Mouse (Mus musculus) embryonic facial prominence, embryonic 15.5 days (tissue): ENCODE results near the gene Dazl. TPM values are rescaled to one million over a fixed set of nuclear protein-coding genes. Genes with fewer than 3 reads are reported as not detected.
"Not testable (repeated sequence)": the region's sequence is repeated elsewhere in the genome, so short reads cannot be mapped to it uniquely, and the experiment has no call there.

ENCODE experiments used
- ATAC-seq: fragments of 200-750 bp; cut with Nextera tagmentation; 2 replicates; pipeline ENCODE4 v1.8.0; 2017; ENCODE audit warnings: low read depth, moderate TSS enrichment; ENCODE audit not compliant: insufficient number of reproducible peaks, low FRiP score, low TSS enrichment
- H3K27ac ChIP-seq: fragments of 300-500 bp; sonication (generic); replicated peaks from 2 replicates; pipeline ENCODE4 v1.5.1; 2015; ENCODE audit warnings: mild to moderate bottlenecking, inconsistent platforms
- H3K27me3 ChIP-seq: fragments of 300-500 bp; sonication (generic); 2 replicates; pipeline ENCODE4 v1.6.1; 2015; ENCODE audit warnings: inconsistent platforms
- H3K36me3 ChIP-seq: fragments of 300-500 bp; sonication (generic); 2 replicates; pipeline ENCODE4 v1.6.1; 2015; ENCODE audit warnings: mild to moderate bottlenecking, inconsistent platforms
- H3K4me1 ChIP-seq: fragments of 300-500 bp; sonication (generic); 2 replicates; pipeline ENCODE4 v1.6.1; 2015; ENCODE audit warnings: inconsistent platforms
- H3K4me2 ChIP-seq: fragments of 300-500 bp; sonication (generic); replicated peaks from 2 replicates; pipeline ENCODE4 v1.6.1; 2015; ENCODE audit warnings: mild to moderate bottlenecking, inconsistent platforms
- H3K4me3 ChIP-seq: fragments of 300-500 bp; sonication (generic); replicated peaks from 2 replicates; pipeline ENCODE4 v1.5.1; 2015; ENCODE audit warnings: mild to moderate bottlenecking, inconsistent platforms
- H3K9ac ChIP-seq: fragments of 300-500 bp; sonication (generic); 2 replicates; pipeline ENCODE4 v1.6.1; 2015; ENCODE audit warnings: inconsistent platforms
- H3K9me3 ChIP-seq: fragments of 300-500 bp; sonication (generic); replicated peaks from 2 replicates; pipeline ENCODE4 v1.6.1; 2016; ENCODE audit warnings: inconsistent platforms
- WGBS: fragments of 180-500 bp; shearing (Covaris S2); methylation state at CpG from one replicate; pipeline ENCODE4 v1.1.7; 2015; 5-methylcytosine and 5-hydroxymethylcytosine counted together
- polyA plus RNA-seq: library from polyadenylated mRNA; unstranded; fragments of >200 nt; fragmentation: Nextera tagmentation; extraction: Ambion mirVana; gene quantifications from 2 replicates; pipeline ENCODE4 v1.2.1, GENCODE M21; 2015

The Dazl gene
- polyA plus RNA-seq, 1 experiment from 2014 or later, result 0.28 TPM

DNA sequence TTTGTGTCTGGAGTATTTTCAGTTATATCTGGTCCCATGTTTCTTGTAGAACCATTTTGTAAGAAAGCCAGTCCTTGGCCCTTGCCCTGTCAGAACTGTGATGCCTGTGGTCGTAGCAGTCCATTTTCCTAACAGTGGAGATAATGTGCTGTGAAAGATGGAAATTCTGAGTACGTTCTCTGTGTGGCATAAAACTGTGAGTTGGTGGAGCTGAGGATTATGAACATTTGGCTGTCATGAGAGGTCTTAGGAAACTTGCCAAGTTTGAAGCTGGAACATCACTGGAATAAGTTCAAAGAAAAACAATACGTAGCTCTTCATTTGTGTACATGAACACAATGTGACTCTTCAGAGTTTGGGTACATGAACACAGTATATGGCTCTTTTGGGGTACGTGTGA is 31.8 kb downstream of the Dazl start:
- H3K27ac ChIP-seq, H3K4me2 ChIP-seq, ATAC-seq, H3K4me1 ChIP-seq, H3K27me3 ChIP-seq, H3K4me3 ChIP-seq, H3K36me3 ChIP-seq, H3K9me3 ChIP-seq, H3K9ac ChIP-seq: not testable (repeated sequence)
- WGBS, result 46% methylated on average over 4 of the region's 4 CpGs

DNA sequence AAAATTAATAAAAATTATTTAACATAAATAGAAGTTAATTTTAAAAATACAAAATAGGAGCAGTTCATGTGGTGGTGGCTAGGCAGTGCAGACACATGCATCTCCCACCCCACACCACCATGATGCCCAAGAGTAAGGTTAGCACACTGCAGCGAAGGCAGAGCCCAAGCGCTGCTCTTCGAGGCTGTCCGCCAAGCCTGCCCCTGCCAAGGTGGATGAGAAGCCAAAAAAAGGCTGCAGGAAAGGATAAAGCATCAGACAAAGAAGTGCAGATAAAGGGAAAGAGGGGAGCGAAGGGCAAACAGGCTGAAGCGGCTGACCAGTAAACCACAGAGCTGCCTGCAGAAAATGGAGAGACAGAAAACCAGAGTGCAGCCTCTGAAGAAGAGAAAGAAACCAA is 32.6 kb downstream of the Dazl start:
- H3K36me3 ChIP-seq, result no peaks in the 10 kb centered on the region
- no peak overlapping the region for H3K4me3 ChIP-seq
- no peak overlapping the region for H3K27ac ChIP-seq
- 94% methylated on average over 6 of the region's 6 CpGs for WGBS
- no peak for ATAC-seq
- no peak overlapping the region for H3K9ac ChIP-seq
- no peaks in the 10 kb centered on the region for H3K9me3 ChIP-seq
- no peaks in the 10 kb centered on the region for H3K27me3 ChIP-seq
- no peak overlapping the region for H3K4me2 ChIP-seq
- H3K4me1 ChIP-seq, result no peaks in the 10 kb centered on the region

DNA sequence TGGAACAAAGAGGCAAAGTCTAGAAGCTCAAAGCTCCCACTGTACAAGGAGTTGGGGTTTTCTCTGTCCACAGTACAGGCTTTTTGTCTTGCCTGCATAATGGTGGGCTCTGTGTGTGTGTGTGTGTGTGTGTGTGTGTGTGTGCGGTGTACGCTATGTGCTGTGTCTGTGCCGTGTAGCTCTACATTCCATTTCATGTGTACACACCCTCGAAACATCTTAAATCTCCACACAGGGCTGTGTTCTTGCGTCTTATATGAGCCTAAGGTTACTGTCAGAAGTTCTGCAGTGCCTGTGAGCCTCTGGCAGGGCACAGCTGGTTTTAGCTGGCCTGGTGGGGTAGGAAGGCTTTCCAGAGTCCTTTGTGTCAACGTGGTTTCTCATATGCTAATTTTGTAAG is 46.8 kb downstream of the Dazl start:
- H3K9me3 ChIP-seq, result no peaks in the 10 kb centered on the region
- ATAC-seq, result no peak
- no peak overlapping the region for H3K4me3 ChIP-seq
- H3K4me1 ChIP-seq, result no peaks in the 10 kb centered on the region
- H3K9ac ChIP-seq, result no peak overlapping the region
- no peak overlapping the region for H3K27ac ChIP-seq
- no peaks in the 10 kb centered on the region for H3K36me3 ChIP-seq
- no peaks in the 10 kb centered on the region for H3K27me3 ChIP-seq
- no peak overlapping the region for H3K4me2 ChIP-seq
- WGBS, result 73% methylated on average over 6 of the region's 6 CpGs

DNA sequence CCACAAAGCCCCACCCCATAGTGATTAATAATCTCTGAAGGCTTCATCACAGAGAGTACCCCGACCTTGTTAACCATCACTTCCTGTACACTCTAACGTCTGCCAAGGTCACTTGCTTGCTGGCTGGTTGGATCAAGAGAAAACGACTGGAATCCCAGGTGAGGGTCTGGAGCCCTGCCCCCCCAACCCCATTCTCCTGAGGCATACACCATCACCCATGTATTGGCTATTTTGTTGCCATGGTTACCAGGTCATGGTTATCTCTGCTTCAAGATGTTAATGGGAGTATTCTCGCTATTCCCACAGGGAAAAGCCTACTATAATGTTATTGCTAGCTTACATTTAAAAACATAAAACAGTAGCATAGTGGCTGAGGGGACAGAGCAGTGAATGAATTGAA is 48.8 kb downstream of the Dazl start:
- H3K9me3 ChIP-seq, result no peaks in the 10 kb centered on the region
- H3K4me1 ChIP-seq, result no peaks in the 10 kb centered on the region
- H3K4me2 ChIP-seq, result no peak overlapping the region
- H3K4me3 ChIP-seq, result no peak overlapping the region
- no peak overlapping the region for H3K27ac ChIP-seq
- no peaks in the 10 kb centered on the region for H3K27me3 ChIP-seq
- 69% methylated on average over 4 of the region's 4 CpGs for WGBS
- no peak overlapping the region for H3K9ac ChIP-seq
- no peak for ATAC-seq
- no peaks in the 10 kb centered on the region for H3K36me3 ChIP-seq

DNA sequence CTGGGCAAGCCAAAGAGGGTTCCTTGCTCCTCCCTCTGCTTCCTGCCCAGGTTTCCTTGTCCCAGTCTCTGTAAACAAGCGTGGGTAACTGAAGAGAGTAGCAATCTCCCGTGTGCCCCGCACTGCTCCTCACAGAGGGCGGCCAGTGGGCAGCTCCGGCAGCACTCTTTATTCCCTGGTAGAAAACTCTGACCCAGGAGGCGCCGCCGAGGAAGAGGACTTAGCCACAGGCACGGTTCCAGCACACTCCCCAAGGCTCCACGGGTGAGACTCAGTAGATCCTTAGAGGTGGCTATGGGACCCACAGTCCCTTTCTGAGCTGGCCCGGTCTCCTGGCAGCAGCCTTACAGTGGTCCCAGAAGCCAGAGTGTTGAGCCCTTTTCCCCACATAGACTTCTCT is 50.1 kb downstream of the Dazl start:
- peaks cover under 1% of the 10 kb centered on the region; the same call in 1 of the 2 replicates for H3K27me3 ChIP-seq
- H3K4me3 ChIP-seq, result no peak overlapping the region
- no peak for ATAC-seq
- no peaks in the 10 kb centered on the region for H3K4me1 ChIP-seq
- no peak overlapping the region for H3K9ac ChIP-seq
- WGBS, result 86% methylated on average over 11 of the region's 11 CpGs
- no peaks in the 10 kb centered on the region for H3K9me3 ChIP-seq
- H3K27ac ChIP-seq, result no peak overlapping the region
- H3K36me3 ChIP-seq, result no peaks in the 10 kb centered on the region
- no peak overlapping the region for H3K4me2 ChIP-seq

DNA sequence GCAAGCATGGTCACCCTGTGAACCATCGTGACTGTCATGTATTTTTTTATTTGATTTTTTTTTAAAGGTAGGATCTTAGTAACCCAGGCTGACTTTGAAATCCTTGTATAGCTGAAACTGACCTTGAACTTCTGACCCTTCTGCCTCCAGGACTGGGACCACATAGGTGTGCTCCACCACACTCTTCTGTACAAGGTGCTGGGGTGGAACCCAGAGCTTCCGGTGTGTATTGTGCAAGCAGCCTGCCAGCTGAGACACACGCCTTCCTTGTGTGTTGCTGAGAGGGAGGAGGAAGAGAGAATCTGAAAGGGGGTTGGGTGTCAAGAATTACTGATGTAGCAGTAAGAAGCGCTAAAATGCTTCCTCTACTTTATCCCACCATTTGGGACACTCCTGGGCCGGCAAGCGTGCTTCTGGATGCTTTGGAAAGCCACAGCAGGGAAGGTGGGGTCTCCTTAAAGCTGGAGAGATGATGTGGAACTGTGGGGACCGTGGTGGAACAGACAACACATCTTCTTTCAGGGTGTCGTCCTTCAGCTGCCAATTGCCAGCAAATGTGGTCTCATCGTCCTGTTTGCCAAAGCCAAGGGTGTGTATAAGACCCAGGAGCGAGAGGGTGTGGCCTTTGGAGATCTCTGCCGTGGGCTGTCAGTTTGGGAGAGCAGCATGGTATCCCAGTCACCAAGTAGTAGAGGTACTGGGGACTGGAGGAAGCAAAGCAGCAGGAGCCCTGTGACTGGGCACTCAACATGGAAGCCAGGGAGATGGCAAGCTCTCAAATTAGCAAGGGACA is 55.4 kb downstream of the Dazl start:
- no peaks in the 10 kb centered on the region for H3K9me3 ChIP-seq
- WGBS, result 58% methylated on average over 11 of the region's 11 CpGs
- no peak for ATAC-seq
- peaks cover 7% of the 10 kb centered on the region; the same call in 1 of the 2 replicates for H3K27me3 ChIP-seq
- no peaks in the 10 kb centered on the region for H3K4me1 ChIP-seq
- no peak overlapping the region for H3K4me2 ChIP-seq
- no peak overlapping the region for H3K9ac ChIP-seq
- no peak overlapping the region for H3K27ac ChIP-seq
- no peaks in the 10 kb centered on the region for H3K36me3 ChIP-seq
- no peak overlapping the region for H3K4me3 ChIP-seq

DNA sequence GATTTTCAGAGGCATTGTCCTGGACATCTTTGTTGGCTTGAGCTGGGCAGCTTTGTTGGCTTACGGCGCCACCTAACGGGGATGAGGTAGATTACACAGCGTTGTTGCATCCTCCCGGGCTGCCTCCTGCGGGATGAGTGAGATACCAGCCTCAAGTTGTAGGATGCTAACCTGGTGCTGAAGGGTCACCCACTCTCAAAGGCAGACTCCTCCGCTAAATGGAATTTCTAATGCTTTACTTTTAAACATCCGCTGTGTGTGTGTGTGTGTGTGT is 56.1 kb downstream of the Dazl start:
- H3K9ac ChIP-seq, result no peak overlapping the region
- peaks cover 7% of the 10 kb centered on the region; the same call in 1 of the 2 replicates for H3K27me3 ChIP-seq
- H3K9me3 ChIP-seq, result no peaks in the 10 kb centered on the region
- no peak overlapping the region for H3K4me3 ChIP-seq
- H3K36me3 ChIP-seq, result no peaks in the 10 kb centered on the region
- no peaks in the 10 kb centered on the region for H3K4me1 ChIP-seq
- ATAC-seq, result no peak; the same call in 1 of the 2 replicates
- 7% methylated on average over 8 of the region's 8 CpGs for WGBS
- no peak overlapping the region for H3K4me2 ChIP-seq
- H3K27ac ChIP-seq, result no peak overlapping the region

DNA sequence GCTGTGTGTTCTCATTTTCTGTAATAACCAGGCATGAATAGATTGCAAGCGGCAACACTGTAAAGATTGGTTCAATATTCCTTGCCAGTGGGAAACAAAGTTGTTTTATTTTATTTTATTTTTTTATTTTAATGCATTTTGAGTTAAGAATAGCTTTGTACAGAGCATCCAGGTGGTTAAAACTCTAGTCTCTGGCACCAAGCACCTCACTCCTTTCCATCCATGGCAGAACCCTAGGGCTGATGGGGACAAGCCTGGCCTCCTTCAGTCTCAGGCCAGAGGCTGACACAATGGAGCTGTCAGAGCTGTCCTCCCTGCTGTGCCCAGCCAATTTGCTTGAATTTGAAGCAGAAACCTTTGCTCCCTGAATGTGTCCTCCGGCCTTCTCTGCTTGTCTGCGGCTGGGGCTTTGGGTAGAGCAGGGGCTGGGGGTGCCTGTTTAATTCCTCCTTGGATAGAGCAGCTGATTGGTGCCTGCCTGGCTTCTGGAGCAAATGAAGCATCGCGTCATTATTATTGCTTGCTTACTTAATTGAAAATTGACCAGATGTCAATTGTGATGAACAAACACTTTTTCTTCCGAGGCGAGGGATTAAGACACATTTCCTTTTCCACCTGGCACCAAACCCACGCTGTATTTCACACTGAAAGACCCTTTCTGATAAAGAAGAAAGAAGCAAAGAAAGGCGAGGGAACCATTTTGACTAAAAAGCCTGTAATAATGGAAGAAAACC is 56.6 kb downstream of the Dazl start:
- H3K9ac ChIP-seq, result no peak overlapping the region
- no peak for ATAC-seq
- no peaks in the 10 kb centered on the region for H3K4me1 ChIP-seq
- H3K27me3 ChIP-seq, result peaks cover 7% of the 10 kb centered on the region; the same call in 1 of the 2 replicates
- H3K9me3 ChIP-seq, result no peaks in the 10 kb centered on the region
- H3K4me2 ChIP-seq, result no peak overlapping the region
- H3K27ac ChIP-seq, result no peak overlapping the region
- 41% methylated on average over 9 of the region's 9 CpGs for WGBS
- H3K36me3 ChIP-seq, result no peaks in the 10 kb centered on the region
- no peak overlapping the region for H3K4me3 ChIP-seq

DNA sequence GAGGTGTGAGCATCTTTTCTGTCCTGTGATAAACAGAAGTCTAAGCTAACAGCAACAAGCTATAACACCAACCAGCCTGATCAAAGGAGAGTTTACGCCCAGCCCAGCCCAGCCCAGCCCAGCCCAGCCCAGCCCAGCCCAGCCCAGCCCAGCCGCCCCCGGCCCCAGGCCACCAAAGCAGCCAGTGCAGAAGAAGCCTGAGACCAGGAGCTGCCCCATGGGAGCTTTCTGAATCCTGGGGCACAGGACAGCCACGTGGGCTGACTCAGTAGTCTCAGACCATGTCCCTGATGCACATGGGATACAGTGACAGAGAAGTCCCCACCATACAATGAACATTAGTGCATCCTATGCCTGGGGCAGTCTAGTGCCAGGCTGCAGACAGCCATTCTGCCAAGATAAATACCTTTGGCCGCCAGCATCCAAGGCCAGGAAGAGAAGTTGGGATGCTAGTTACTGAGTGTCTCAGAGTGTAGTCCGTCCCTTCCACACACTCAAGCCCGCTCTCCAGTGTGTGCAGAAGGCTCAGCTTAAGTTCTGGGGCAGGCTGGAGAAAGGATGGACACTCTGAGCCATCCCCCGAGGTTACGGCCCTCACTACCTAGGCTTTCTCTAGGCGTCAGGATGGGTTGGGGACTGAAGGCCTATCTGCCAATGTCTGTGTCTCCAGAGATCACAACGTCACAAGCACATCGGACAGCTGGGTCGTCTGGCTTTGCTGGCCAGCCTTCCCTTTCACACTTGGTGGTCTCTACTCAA is 57.3 kb downstream of the Dazl start:
- Histone ChIP-seq H3K9me3 (no peaks in the 10 kb centered on the region), H3K4me3 (no peak overlapping the region), H3K4me1 (no peaks in the 10 kb centered on the region), H3K36me3 (no peaks in the 10 kb centered on the region), H3K27me3 (peaks cover 7% of the 10 kb centered on the region; the same call in 1 of the 2 replicates), H3K27ac (no peak overlapping the region), H3K9ac (no peak overlapping the region), H3K4me2 (no peak overlapping the region)
- no peak for ATAC-seq
- 64% methylated on average over 13 of the region's 13 CpGs for WGBS

DNA sequence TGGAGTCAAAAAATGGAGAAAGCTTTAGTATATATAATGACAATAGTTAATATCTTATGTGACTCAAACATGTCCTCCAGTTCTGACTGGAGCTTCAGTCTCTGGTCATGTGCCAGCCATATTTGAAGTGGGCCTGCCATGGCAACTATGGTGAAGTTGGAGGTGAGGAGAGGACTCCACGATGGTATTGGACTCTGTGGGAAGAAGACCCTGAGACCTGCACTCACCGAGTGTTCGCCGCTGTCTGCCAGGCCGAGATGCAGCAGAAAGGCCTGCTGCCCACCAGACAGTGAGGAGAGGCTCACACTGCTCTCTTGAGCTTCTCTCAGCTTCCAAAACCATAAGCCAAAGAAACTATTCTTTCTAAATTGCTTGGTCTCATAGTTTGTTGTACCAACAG is 59.5 kb downstream of the Dazl start:
- H3K9me3 ChIP-seq, result no peaks in the 10 kb centered on the region
- no peak overlapping the region for H3K4me2 ChIP-seq
- 89% methylated on average over 5 of the region's 5 CpGs for WGBS
- H3K4me3 ChIP-seq, result no peak overlapping the region
- ATAC-seq, result no peak
- no peak overlapping the region for H3K9ac ChIP-seq
- H3K27me3 ChIP-seq, result peaks cover 7% of the 10 kb centered on the region; the same call in 1 of the 2 replicates
- H3K27ac ChIP-seq, result no peak overlapping the region
- no peaks in the 10 kb centered on the region for H3K36me3 ChIP-seq
- 0 out of 2 replicates have a peak, but pooled peaks cover 4% of the 10 kb centered on the region for H3K4me1 ChIP-seq

DNA sequence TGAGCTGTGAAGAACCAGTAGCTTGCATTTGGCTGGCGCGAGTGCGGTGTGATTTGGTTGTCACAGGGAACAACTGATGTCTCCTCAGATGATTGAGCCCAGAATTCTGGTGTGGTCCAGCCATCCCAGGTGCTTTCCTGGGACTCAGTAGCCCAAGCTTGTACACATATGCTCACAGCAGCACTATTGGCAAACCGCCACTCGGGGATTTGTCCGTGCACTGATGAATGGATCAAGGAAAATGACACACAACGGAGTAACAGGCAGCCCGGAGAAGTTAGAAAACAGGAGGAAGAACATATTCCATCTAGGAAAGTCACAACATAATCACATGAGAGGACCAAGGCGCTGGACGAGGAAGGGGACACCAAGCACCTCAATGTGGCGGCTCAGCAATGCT is 60.6 kb downstream of the Dazl start:
- 86% methylated on average over 11 of the region's 11 CpGs for WGBS

More for the DNA sequence above, 60.6 kb downstream of the Dazl start:
- Histone ChIP-seq H3K27ac (no peak overlapping the region), H3K4me2 (no peak overlapping the region), H3K9me3 (no peaks in the 10 kb centered on the region), H3K36me3 (no peaks in the 10 kb centered on the region), H3K27me3 (peaks cover 1% of the 10 kb centered on the region; the same call in 1 of the 2 replicates), H3K4me1 (0 out of 2 replicates have a peak, but pooled peaks cover 4% of the 10 kb centered on the region), H3K4me3 (no peak overlapping the region), H3K9ac (no peak overlapping the region)
- no peak for ATAC-seq
